Mouse (Mus musculus): ENCODE measurements at regions not wholly inside any gene's neighbourhood (a gene's known extent, or its start where the extent isn't known, plus 50 kb on each side); places are given as distances from the start of the nearest gene placed in this dataset.

DNA sequence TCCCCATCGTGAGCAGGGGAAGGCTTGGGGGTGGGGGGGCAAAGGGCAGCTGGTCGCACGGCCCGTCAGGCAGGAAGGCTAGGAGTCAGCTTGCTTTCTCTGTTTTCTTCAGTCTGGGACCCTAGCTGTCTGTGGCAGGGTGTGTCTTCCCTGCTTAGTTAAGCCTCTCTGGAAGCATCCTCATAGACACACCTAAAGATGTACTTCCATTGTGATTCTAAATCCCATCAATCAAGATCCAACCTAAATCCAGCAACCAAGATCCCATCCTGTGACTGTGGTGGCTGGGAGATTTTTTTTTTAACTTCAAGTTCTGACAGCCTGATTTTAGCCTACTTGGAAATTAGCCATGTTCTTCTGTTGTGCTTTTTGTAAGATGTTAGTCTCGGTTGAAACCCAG is 69.9 kb upstream of the Ankrd55 start:
- no peak for DNase-seq (ENCODE audit: low spot score)

DNA sequence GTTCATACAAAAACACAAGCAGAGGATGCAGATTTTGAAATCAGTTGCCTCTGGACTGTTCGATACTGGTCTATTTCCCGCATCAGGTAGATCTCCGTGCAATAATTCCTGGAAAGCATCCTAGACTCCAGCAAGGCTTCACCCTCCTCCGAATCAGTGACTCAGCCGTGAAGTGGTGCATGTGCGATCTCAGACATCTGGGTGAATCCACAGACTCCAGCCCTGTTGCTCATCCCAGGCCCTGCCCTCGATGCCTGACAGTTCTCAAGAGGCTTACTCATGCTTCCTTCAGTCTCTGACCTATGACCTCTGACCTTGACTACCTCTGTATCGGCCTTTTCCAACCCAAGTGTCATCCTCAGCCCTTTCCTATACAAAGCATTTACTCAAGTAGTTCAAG is 68.1 kb upstream of the Ankrd55 start:
- DNase-seq (ENCODE audit: low spot score) = no peak

DNA sequence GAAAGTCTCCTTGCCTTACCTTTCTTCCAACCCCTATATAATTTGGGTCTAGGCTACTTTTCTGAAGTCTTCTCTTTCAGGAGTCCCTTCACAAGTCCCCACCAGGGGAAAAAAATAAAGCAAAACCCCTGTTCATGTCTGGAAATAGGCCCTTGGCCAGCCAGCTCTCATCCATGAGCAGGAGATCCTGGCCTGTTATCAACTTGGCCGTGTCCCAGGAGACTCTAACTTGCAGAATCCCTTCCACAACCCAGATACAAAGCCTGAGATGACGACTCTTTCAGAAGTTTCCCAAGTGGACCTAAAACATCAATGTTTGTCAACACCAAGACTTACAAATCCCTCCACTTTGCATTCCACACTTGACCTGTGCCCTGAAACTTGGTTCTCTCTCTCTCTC is 64.6 kb upstream of the Ankrd55 start:
- no peak for DNase-seq (ENCODE audit: low spot score)

DNA sequence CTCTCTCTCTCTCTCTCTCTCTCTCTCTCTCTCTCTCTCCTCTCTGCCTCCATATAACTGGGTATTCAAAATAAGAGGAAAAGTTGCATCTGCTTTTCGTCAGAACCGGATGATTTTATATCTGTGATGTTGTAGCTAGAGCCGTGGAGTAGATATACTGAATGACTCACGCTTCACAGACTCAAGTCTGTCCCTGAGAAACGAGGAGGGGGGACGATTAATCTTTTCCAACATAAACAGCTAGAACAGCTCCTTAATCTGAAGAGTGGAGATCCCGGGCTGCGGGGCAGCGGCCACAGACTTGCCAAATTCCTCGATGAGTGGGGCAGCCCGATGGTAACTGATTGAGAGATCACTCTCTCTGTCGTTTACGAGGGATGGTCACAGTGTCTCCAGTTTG is 60.5 kb upstream of the Ankrd55 start:
- DNase-seq (ENCODE audit: low spot score) = no peak

DNA sequence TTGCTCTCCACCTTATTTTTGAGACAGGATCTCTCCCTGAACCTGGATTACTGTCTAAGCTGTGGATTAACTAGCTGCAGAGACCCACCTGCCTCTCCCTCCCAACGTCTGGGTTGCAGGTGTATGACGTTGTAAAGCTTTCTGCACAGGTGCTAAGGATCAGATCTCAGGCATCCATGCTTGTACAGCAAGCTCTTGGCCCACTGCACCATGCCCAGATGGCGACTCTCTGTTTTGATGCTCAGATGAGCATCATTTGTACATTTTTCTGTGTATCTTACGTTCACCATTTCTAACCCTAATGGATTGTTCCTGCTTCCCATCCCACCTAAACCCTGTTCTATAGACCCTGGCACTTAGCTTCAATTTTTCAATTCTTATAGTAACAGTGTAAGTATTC is 59.4 kb upstream of the Ankrd55 start:
- no peak for DNase-seq (ENCODE audit: low spot score)

DNA sequence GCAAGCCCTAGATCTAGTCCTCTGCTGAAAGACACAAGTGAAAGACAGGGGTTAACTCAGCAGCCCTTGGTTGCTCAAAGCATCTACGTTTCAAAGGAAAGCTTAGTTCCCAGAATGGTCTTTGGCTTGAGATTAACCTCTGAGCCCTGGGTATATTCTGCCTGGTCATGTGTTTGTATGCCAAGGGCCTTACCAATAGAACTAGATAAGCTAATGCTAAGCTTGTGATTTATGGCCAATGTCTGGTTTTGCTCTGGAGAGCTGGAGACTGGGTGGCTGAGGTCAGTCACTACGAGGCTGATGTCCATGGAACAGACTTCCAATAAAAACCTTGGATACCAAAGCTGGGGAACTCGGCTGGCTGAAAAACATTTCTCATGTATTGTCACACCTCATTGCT is 58.1 kb upstream of the Ankrd55 start:
- DNase-seq (ENCODE audit: low spot score) = no peak

DNA sequence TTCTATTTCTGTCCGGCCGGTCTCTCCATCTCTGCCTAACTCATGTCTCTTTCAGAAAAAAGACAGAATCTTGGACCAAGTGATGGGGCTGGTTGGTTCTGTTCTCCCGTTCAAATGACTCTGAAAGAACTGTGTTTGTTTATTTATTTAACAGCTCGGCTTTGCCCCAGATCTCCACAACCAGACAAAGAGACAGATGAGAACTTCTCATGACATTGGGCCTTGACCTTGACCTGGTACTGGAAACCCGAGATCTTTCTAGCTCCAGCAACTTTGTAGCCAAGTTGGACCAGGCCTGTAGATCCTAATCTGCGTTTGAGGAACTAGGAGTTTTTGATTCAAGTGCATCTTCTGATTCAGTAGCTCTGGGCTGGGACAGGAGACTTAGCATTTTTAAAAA is 53.6 kb upstream of the Ankrd55 start:
- DNase-seq (ENCODE audit: low spot score) = no peak

DNA sequence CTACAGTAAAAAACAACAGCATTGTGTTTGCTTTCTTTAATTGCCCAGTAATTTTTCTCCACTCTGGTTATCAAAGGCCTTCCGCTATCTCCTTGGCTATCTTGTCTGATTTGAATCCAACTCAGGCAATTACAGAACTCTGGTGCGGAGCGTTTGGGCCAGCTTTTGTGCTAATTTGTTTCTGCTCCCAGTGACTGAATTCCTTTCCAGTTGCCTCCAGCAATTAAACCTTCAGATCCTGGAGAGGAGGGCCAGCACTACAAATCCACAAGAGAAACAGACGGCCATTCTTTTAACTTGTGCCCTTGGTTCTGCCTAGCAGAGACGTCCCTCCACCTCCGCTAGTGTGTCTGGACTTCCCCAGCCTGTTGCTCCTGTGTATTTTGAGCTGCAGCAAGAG is 51.3 kb upstream of the Ankrd55 start:
- no peak for DNase-seq (ENCODE audit: low spot score)

DNA sequence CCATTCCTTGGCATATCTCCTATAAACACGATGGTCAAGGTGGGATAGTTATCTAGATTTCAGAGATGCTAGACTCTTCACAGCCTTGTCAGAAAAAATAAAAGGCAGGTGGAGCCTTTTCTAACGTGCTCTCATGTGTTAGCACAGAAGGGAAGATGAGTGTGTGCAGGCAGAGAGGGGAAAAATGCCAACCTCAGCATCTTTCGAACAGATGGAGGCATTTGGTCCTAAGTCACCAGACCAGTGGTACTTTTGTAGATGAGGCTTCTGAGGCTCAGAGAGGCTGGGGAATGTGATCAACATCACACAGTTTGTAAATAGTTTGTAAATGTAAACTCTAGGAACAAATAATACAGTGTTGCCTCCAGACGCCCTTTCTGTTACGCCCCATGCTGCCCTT is 50.9 kb upstream of the Ankrd55 start:
- DNase-seq (ENCODE audit: low spot score) = no peak

DNA sequence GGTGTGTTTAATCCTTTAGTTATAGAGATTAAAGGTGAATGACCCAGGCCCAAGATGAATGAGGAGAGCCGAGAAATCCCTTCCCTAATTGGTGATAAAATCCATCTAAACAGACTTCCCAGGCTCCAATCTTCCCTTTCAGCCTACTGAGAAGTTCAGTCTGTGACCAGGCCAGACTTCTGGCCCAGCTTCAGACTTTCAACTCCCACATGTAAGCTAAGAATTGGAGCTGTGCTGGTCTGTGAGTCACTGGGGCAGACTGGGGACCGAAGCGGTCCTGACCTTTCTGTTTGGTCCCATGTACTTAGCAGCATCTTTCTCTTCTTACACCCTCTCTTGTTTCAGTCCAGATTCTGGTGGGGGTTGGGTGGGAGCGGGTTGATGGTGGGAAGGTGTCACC is 50.3 kb upstream of the Ankrd55 start:
- no peak for DNase-seq (ENCODE audit: low spot score)
